Mouse (Mus musculus): Measurements from ENCODE around the gene Rasgrf1. TPM values are rescaled to one million over a fixed set of nuclear protein-coding genes. Genes with fewer than 3 reads are reported as not detected.
A peak's percentile ranks its signal among the peaks of the same experiment; 100 is the strongest.
"Not testable (repeated sequence)": the region's sequence is repeated elsewhere in the genome, so short reads cannot be mapped to it uniquely, and the experiment has no call there.

Gene Rasgrf1
- polyA plus RNA-seq, 1 experiment from 2014 or later: not detected

GRCm38 (mm10) chr9:90041556-90041955 lies 131.8 kb downstream of the Rasgrf1 start:
- DNase-seq (ENCODE audit: low spot score) (no peak), ATAC-seq (replicated peaks; ENCODE audit: low FRiP score) (no peak)
- Histone ChIP-seq H3K36me3 (ENCODE audit: control insufficient read depth, insufficient read depth, low read length) (no peaks in the 10 kb centered on the region), H3K9ac (ENCODE audit: low read depth, low read length) (no peak overlapping the region), H3K4me2 (no peak overlapping the region), H3K27ac (ENCODE audit: low read depth, low read length) (no peak overlapping the region), H3K4me3 (ENCODE audit: low read depth, low read length) (no peak overlapping the region), H3K27me3 (replicated peaks; ENCODE audit: control insufficient read depth, insufficient read depth, low read length) (no peaks in the 10 kb centered on the region), H3K4me1 (replicated peaks; ENCODE audit: control insufficient read depth, insufficient read depth, low read length) (no peaks in the 10 kb centered on the region), H3K9me3 (ENCODE audit: control insufficient read depth, low read length) (no peaks in the 10 kb centered on the region)
- WGBS: 90% methylated on average over 3 of the region's 3 CpGs

- not testable (repeated sequence) for H3K9ac ChIP-seq (ENCODE audit: low read depth, low read length); H3K36me3 ChIP-seq (ENCODE audit: control insufficient read depth, insufficient read depth, low read length); H3K4me1 ChIP-seq (replicated peaks; ENCODE audit: control insufficient read depth, insufficient read depth, low read length); H3K4me2 ChIP-seq; DNase-seq (ENCODE audit: low spot score); H3K9me3 ChIP-seq (ENCODE audit: control insufficient read depth, low read length); ATAC-seq (replicated peaks; ENCODE audit: low FRiP score); H3K4me3 ChIP-seq (ENCODE audit: low read depth, low read length); H3K27ac ChIP-seq (ENCODE audit: low read depth, low read length); H3K27me3 ChIP-seq (replicated peaks; ENCODE audit: control insufficient read depth, insufficient read depth, low read length)
- 85% methylated on average over 8 of the region's 8 CpGs for WGBS
These were observed 133.2 kb downstream of the Rasgrf1 start for GRCm38 (mm10) chr9:90042906-90043305.

- WGBS: 84% methylated on average over 7 of the region's 7 CpGs
- H3K36me3 ChIP-seq (ENCODE audit: control insufficient read depth, insufficient read depth, low read length): no peaks in the 10 kb centered on the region
These were observed 135.5 kb downstream of the Rasgrf1 start for GRCm38 (mm10) chr9:90045191-90045590.

GRCm38 (mm10) chr9:90047937-90048627 lies 138.4 kb downstream of the Rasgrf1 start:
- Histone ChIP-seq H3K27ac (ENCODE audit: low read depth, low read length) (no peak overlapping the region), H3K4me2 (no peak overlapping the region), H3K4me3 (ENCODE audit: low read depth, low read length) (no peak overlapping the region), H3K9me3 (ENCODE audit: control insufficient read depth, low read length) (no peaks in the 10 kb centered on the region), H3K36me3 (ENCODE audit: control insufficient read depth, insufficient read depth, low read length) (no peaks in the 10 kb centered on the region), H3K9ac (ENCODE audit: low read depth, low read length) (no peak overlapping the region), H3K27me3 (replicated peaks; ENCODE audit: control insufficient read depth, insufficient read depth, low read length) (no peaks in the 10 kb centered on the region), H3K4me1 (replicated peaks; ENCODE audit: control insufficient read depth, insufficient read depth, low read length) (no peaks in the 10 kb centered on the region)
- WGBS: 52% methylated on average over 5 of the region's 5 CpGs
- no peak for ATAC-seq (replicated peaks; ENCODE audit: low FRiP score)
- DNase-seq (ENCODE audit: low spot score): no peak

More at GRCm38 (mm10) chr9:90045191-90045590, 135.5 kb downstream of the Rasgrf1 start:
- Histone ChIP-seq H3K4me2 (no peak overlapping the region), H3K9me3 (ENCODE audit: control insufficient read depth, low read length) (no peaks in the 10 kb centered on the region), H3K27me3 (replicated peaks; ENCODE audit: control insufficient read depth, insufficient read depth, low read length) (no peaks in the 10 kb centered on the region), H3K4me1 (replicated peaks; ENCODE audit: control insufficient read depth, insufficient read depth, low read length) (no peaks in the 10 kb centered on the region), H3K9ac (ENCODE audit: low read depth, low read length) (no peak overlapping the region), H3K27ac (ENCODE audit: low read depth, low read length) (no peak overlapping the region), H3K4me3 (ENCODE audit: low read depth, low read length) (no peak overlapping the region)
- DNase-seq (ENCODE audit: low spot score): no peak
- no peak for ATAC-seq (replicated peaks; ENCODE audit: low FRiP score)

- ATAC-seq (replicated peaks; ENCODE audit: low FRiP score) (no peak), DNase-seq (ENCODE audit: low spot score) (no peak)
- peaks cover 6% of the 10 kb centered on the region; the same call in 1 of the 2 replicates for H3K27me3 ChIP-seq (replicated peaks; ENCODE audit: control insufficient read depth, insufficient read depth, low read length)
- 81% methylated on average over 2 of the region's 2 CpGs for WGBS
- H3K9ac ChIP-seq (ENCODE audit: low read depth, low read length): peak within 1 kb of the TSS; percentile 26; the same call in 1 of the 2 replicates
- no peaks in the 10 kb centered on the region for H3K4me1 ChIP-seq (replicated peaks; ENCODE audit: control insufficient read depth, insufficient read depth, low read length)
- H3K36me3 ChIP-seq (ENCODE audit: control insufficient read depth, insufficient read depth, low read length): no peaks in the 10 kb centered on the region
- peak within 1 kb of the TSS; percentile 75 for H3K4me2 ChIP-seq
- H3K9me3 ChIP-seq (ENCODE audit: control insufficient read depth, low read length): no peaks in the 10 kb centered on the region
- H3K27ac ChIP-seq (ENCODE audit: low read depth, low read length): no peak within 1 kb of the TSS; the same call in 1 of the 2 replicates
- peak within 1 kb of the TSS; percentile 45 for H3K4me3 ChIP-seq (ENCODE audit: low read depth, low read length)
These were observed 144.1 kb downstream of the Rasgrf1 start, which contains the start of gene Ctsh for GRCm38 (mm10) chr9:90053852-90054251. TSS of gene Ctsh (plus strand) at chr9:90054152.

- Histone ChIP-seq H3K27ac (ENCODE audit: low read depth, low read length) (no peak overlapping the region; the same call in 1 of the 2 replicates), H3K27me3 (replicated peaks; ENCODE audit: control insufficient read depth, insufficient read depth, low read length) (peaks cover 6% of the 10 kb centered on the region; the same call in 1 of the 2 replicates), H3K4me1 (replicated peaks; ENCODE audit: control insufficient read depth, insufficient read depth, low read length) (no peaks in the 10 kb centered on the region), H3K9ac (ENCODE audit: low read depth, low read length) (peak overlapping the region; percentile 26; the same call in 1 of the 2 replicates), H3K4me3 (ENCODE audit: low read depth, low read length) (peak overlapping the region; percentile 45), H3K9me3 (ENCODE audit: control insufficient read depth, low read length) (no peaks in the 10 kb centered on the region), H3K4me2 (peak overlapping the region; percentile 75), H3K36me3 (ENCODE audit: control insufficient read depth, insufficient read depth, low read length) (no peaks in the 10 kb centered on the region)
- ATAC-seq (replicated peaks; ENCODE audit: low FRiP score) (peak; percentile 79), DNase-seq (ENCODE audit: low spot score) (peak; percentile 57)
- WGBS: 2% methylated on average over 37 of the region's 37 CpGs
These were observed 144.8 kb downstream of the Rasgrf1 start for GRCm38 (mm10) chr9:90054371-90055145.

GRCm38 (mm10) chr9:90055409-90055808 lies 145.7 kb downstream of the Rasgrf1 start:
- Histone ChIP-seq H3K4me3 (ENCODE audit: low read depth, low read length) (no peak overlapping the region), H3K9ac (ENCODE audit: low read depth, low read length) (no peak overlapping the region), H3K4me2 (peak overlapping the region; percentile 75; the same call in 1 of the 2 replicates), H3K27me3 (replicated peaks; ENCODE audit: control insufficient read depth, insufficient read depth, low read length) (peaks cover 6% of the 10 kb centered on the region; the same call in 1 of the 2 replicates), H3K9me3 (ENCODE audit: control insufficient read depth, low read length) (no peaks in the 10 kb centered on the region), H3K27ac (ENCODE audit: low read depth, low read length) (no peak overlapping the region), H3K36me3 (ENCODE audit: control insufficient read depth, insufficient read depth, low read length) (no peaks in the 10 kb centered on the region), H3K4me1 (replicated peaks; ENCODE audit: control insufficient read depth, insufficient read depth, low read length) (no peaks in the 10 kb centered on the region)
- WGBS: 57% methylated on average over 5 of the region's 5 CpGs
- DNase-seq (ENCODE audit: low spot score) (no peak), ATAC-seq (replicated peaks; ENCODE audit: low FRiP score) (no peak)

- Histone ChIP-seq H3K27ac (ENCODE audit: low read depth, low read length) (no peak overlapping the region), H3K4me3 (ENCODE audit: low read depth, low read length) (no peak overlapping the region), H3K27me3 (replicated peaks; ENCODE audit: control insufficient read depth, insufficient read depth, low read length) (peaks cover 6% of the 10 kb centered on the region; the same call in 1 of the 2 replicates), H3K9me3 (ENCODE audit: control insufficient read depth, low read length) (no peaks in the 10 kb centered on the region), H3K4me2 (no peak overlapping the region), H3K36me3 (ENCODE audit: control insufficient read depth, insufficient read depth, low read length) (no peaks in the 10 kb centered on the region), H3K9ac (ENCODE audit: low read depth, low read length) (no peak overlapping the region), H3K4me1 (replicated peaks; ENCODE audit: control insufficient read depth, insufficient read depth, low read length) (no peaks in the 10 kb centered on the region)
- WGBS: 65% methylated on average over 3 of the region's 3 CpGs
- DNase-seq (ENCODE audit: low spot score) (no peak), ATAC-seq (replicated peaks; ENCODE audit: low FRiP score) (no peak)
These were observed 146.2 kb downstream of the Rasgrf1 start for GRCm38 (mm10) chr9:90055911-90056310.

Data from liver, embryonic 11.5 days (tissue).